Mouse (Mus musculus): ENCODE data around the gene Smpd1. TPM values are rescaled to one million over a fixed set of nuclear protein-coding genes. Genes with fewer than 3 reads are reported as not detected.

Smpd1 gene
- polyA plus RNA-seq, 2 experiments = 33.7 to 49.5 TPM

DNA sequence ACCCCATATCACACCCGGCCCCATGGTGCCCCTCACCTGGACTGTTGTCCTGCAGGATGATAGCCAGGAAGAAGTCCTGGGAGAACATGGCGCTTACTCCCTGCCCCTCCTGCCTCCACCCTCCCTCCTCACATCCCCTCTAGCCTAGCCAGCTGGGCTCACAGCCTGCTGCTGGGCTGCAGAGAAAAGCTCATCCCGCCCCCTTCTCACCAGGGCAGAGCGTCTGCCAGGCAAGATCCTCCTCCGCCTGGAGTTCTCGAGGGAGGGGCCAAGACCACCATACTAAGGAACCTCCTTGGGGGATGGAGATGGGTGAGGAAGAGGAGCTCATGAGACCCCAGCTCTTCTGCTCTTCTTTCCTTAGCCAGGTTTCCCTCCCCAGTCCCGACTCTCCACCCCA is 14.4 kb downstream of the Smpd1 start:
- DNase-seq (ENCODE audit: low spot score) = no peak
- Histone ChIP-seq H3K9me3 (ENCODE audit: control insufficient read depth, low read length) (no peaks in the 10 kb centered on the region), H3K4me2 (replicated peaks; ENCODE audit: low read depth, low read length, severe bottlenecking) (no peak overlapping the region), H3K4me1 (ENCODE audit: control insufficient read depth, insufficient read depth, low read length) (peaks cover 18% of the 10 kb centered on the region), H3K4me3 (replicated peaks; ENCODE audit: low read length) (no peak overlapping the region), H3K27ac (replicated peaks; ENCODE audit: low read depth, low read length) (no peak overlapping the region), H3K27me3 (ENCODE audit: control insufficient read depth, insufficient read depth, low read length) (no peaks in the 10 kb centered on the region), H3K36me3 (ENCODE audit: control insufficient read depth, insufficient read depth, low read length) (peaks cover 48% of the 10 kb centered on the region), H3K9ac (ENCODE audit: low read depth, low read length, severe bottlenecking) (no peak overlapping the region)
- TF ChIP-seq POLR2A (IDR thresholded peaks at IDR 0.05; ENCODE audit: borderline replicate concordance, extremely low read depth, insufficient read depth, insufficient read length) = no peak
- no peak for ATAC-seq (ENCODE audit: low FRiP score, low read depth)
- WGBS = 37% methylated on average over 7 of the region's 7 CpGs

- Histone ChIP-seq H3K27me3 (ENCODE audit: control insufficient read depth, insufficient read depth, low read length) (no peaks in the 10 kb centered on the region), H3K27ac (replicated peaks; ENCODE audit: low read depth, low read length) (no peak overlapping the region), H3K9me3 (ENCODE audit: control insufficient read depth, low read length) (no peaks in the 10 kb centered on the region), H3K4me1 (ENCODE audit: control insufficient read depth, insufficient read depth, low read length) (peaks cover 18% of the 10 kb centered on the region), H3K36me3 (ENCODE audit: control insufficient read depth, insufficient read depth, low read length) (peaks cover 50% of the 10 kb centered on the region), H3K4me3 (replicated peaks; ENCODE audit: low read length) (no peak overlapping the region), H3K9ac (ENCODE audit: low read depth, low read length, severe bottlenecking) (no peak overlapping the region), H3K4me2 (replicated peaks; ENCODE audit: low read depth, low read length, severe bottlenecking) (no peak overlapping the region)
- DNase-seq (ENCODE audit: low spot score) = peak; percentile 13
- WGBS = 4% methylated on average over 6 of the region's 6 CpGs
- TF ChIP-seq POLR2A (IDR thresholded peaks at IDR 0.05; ENCODE audit: borderline replicate concordance, extremely low read depth, insufficient read depth, insufficient read length) = no peak
- peak; percentile 67 for ATAC-seq (ENCODE audit: low FRiP score, low read depth)
These were observed 14.9 kb downstream of the Smpd1 start for GRCm38 (mm10) chr7:105568988-105569471.

DNA sequence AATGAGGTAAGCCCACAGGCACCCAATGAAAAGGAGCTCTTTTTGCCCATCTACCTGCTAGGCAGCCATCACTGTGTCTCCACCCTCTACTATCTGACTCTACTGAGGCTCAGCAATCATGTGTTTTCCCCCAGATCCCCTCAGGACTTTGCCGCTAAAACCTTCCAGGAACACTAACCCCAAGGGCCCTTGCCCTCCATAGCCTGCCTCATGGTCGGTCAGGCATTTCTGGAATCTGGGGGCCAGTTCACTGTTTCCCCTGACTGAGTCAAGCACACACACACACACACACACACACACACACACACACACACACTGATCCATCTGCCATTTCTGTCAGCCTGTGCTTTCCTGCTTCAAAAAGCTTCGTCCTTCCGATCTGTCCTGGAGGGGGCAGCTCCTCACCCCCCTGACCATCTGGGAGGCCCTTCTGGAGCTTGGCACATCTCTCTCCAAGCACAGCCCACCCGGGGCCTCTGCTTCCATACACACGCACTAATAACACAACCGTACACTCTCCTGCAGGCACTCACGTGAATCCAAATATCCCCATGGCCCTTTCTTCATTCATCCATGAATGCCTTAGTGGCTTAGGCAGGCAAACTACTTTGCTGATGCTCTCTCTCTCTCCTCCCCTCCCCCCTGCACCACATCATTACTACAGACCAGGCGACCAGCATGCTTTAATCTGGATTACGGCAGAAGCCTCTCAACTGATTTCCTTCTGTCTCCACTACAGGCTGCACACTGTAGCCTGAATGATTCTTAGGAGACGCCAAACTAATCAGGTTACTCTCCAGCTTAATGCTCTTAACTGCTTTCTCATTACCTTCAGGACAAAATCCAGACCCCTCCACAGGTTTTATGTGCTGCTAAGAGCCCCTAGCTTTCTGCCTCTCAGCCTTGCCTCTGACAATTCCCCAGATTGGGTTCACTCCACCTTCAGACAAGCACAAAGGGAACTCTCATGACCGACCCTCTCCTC is 15.6 kb downstream of the Smpd1 start:
- H3K9me3 ChIP-seq (ENCODE audit: control insufficient read depth, low read length) = no peaks in the 10 kb centered on the region
- 28% methylated on average over 12 of the region's 12 CpGs for WGBS
- DNase-seq (ENCODE audit: low spot score) (no peak), ATAC-seq (ENCODE audit: low FRiP score, low read depth) (no peak)
- no peak overlapping the region for H3K4me3 ChIP-seq (replicated peaks; ENCODE audit: low read length)
- 0 out of 2 replicates have a peak overlapping the region, but pooled peaks have one; percentile 13 for H3K27ac ChIP-seq (replicated peaks; ENCODE audit: low read depth, low read length)
- peaks cover 18% of the 10 kb centered on the region for H3K4me1 ChIP-seq (ENCODE audit: control insufficient read depth, insufficient read depth, low read length)
- peaks cover 46% of the 10 kb centered on the region for H3K36me3 ChIP-seq (ENCODE audit: control insufficient read depth, insufficient read depth, low read length)
- TF ChIP-seq POLR2A (IDR thresholded peaks at IDR 0.05; ENCODE audit: borderline replicate concordance, extremely low read depth, insufficient read depth, insufficient read length) = no peak
- H3K9ac ChIP-seq (ENCODE audit: low read depth, low read length, severe bottlenecking) = 0 out of 2 replicates have a peak overlapping the region, but pooled peaks have one; percentile 28
- no peaks in the 10 kb centered on the region for H3K27me3 ChIP-seq (ENCODE audit: control insufficient read depth, insufficient read depth, low read length)
- H3K4me2 ChIP-seq (replicated peaks; ENCODE audit: low read depth, low read length, severe bottlenecking) = no peak overlapping the region

DNA sequence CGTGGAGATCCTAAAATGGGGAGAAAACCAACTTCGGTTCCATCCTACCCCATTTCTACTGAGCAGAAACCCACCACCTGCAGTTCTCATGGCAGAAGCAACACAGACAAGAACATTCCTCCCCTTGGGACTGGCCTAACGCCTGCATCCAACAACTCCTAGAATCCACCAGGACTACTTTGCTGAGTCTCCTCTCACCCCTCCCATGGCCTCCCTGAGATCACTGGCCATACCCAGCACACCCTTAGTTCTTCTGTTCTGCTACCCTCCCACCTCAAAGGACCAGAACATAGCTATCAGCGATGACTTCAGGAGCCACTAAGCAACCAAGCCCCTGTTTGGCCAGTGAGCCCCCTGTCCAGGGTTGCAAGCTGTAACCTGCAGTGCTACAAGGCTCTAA is 16.6 kb downstream of the Smpd1 start:
- Histone ChIP-seq H3K27ac (replicated peaks; ENCODE audit: low read depth, low read length) (no peak overlapping the region), H3K27me3 (ENCODE audit: control insufficient read depth, insufficient read depth, low read length) (no peaks in the 10 kb centered on the region), H3K9me3 (ENCODE audit: control insufficient read depth, low read length) (no peaks in the 10 kb centered on the region), H3K9ac (ENCODE audit: low read depth, low read length, severe bottlenecking) (no peak overlapping the region), H3K4me2 (replicated peaks; ENCODE audit: low read depth, low read length, severe bottlenecking) (no peak overlapping the region), H3K4me3 (replicated peaks; ENCODE audit: low read length) (no peak overlapping the region), H3K4me1 (ENCODE audit: control insufficient read depth, insufficient read depth, low read length) (peaks cover 18% of the 10 kb centered on the region), H3K36me3 (ENCODE audit: control insufficient read depth, insufficient read depth, low read length) (peaks cover 38% of the 10 kb centered on the region)
- WGBS = 79% methylated on average over 4 of the region's 4 CpGs
- DNase-seq (ENCODE audit: low spot score) (no peak), ATAC-seq (ENCODE audit: low FRiP score, low read depth) (no peak)
- TF ChIP-seq POLR2A (IDR thresholded peaks at IDR 0.05; ENCODE audit: borderline replicate concordance, extremely low read depth, insufficient read depth, insufficient read length) = no peak

GRCm38 (mm10) chr7:105572949-105573348 is 18.8 kb downstream of the Smpd1 start:
- Histone ChIP-seq H3K9ac (ENCODE audit: low read depth, low read length, severe bottlenecking) (no peak overlapping the region), H3K27me3 (ENCODE audit: control insufficient read depth, insufficient read depth, low read length) (no peaks in the 10 kb centered on the region), H3K9me3 (ENCODE audit: control insufficient read depth, low read length) (no peaks in the 10 kb centered on the region), H3K27ac (replicated peaks; ENCODE audit: low read depth, low read length) (no peak overlapping the region), H3K4me2 (replicated peaks; ENCODE audit: low read depth, low read length, severe bottlenecking) (no peak overlapping the region), H3K4me1 (ENCODE audit: control insufficient read depth, insufficient read depth, low read length) (peaks cover 18% of the 10 kb centered on the region), H3K36me3 (ENCODE audit: control insufficient read depth, insufficient read depth, low read length) (peaks cover 17% of the 10 kb centered on the region), H3K4me3 (replicated peaks; ENCODE audit: low read length) (no peak overlapping the region)
- no peak for TF ChIP-seq POLR2A (IDR thresholded peaks at IDR 0.05; ENCODE audit: borderline replicate concordance, extremely low read depth, insufficient read depth, insufficient read length)
- ATAC-seq (ENCODE audit: low FRiP score, low read depth) = no peak
- no peak for DNase-seq (ENCODE audit: low spot score)
- WGBS = 89% methylated on average over 8 of the region's 8 CpGs
